Mouse (Mus musculus) liver, embryonic 16.5 days (tissue): Measurements from ENCODE around the gene Dennd2c. TPM values are rescaled to one million over a fixed set of nuclear protein-coding genes. Genes with fewer than 3 reads are reported as not detected.
"Not testable (repeated sequence)": the region's sequence is repeated elsewhere in the genome, so short reads cannot be mapped to it uniquely, and the experiment has no call there.

Experiments
- ATAC-seq: fragments of 200-750 bp; cut with Nextera tagmentation; 2 replicates; pipeline ENCODE4 v1.8.0; 2017; ENCODE audit warnings: low read depth, mild to moderate bottlenecking, moderate number of reproducible peaks, moderate library complexity
- H3K27ac ChIP-seq: fragments of 300-500 bp; sonication (generic); 2 replicates; pipeline ENCODE4 v1.5.1; 2014; ENCODE audit warnings: mild to moderate bottlenecking, low read length
- H3K27me3 ChIP-seq: fragments of 300-500 bp; sonication (generic); 2 replicates; pipeline ENCODE4 v1.6.1; 2014; ENCODE audit warnings: low read depth, low read length, mixed read lengths; ENCODE audit not compliant: control insufficient read depth, insufficient read depth
- H3K36me3 ChIP-seq: fragments of 300-500 bp; sonication (generic); 2 replicates; pipeline ENCODE4 v1.6.1; 2014; ENCODE audit warnings: mild to moderate bottlenecking; ENCODE audit not compliant: control insufficient read depth, insufficient read depth
- H3K4me1 ChIP-seq: fragments of 300-500 bp; sonication (generic); 2 replicates; pipeline ENCODE4 v1.6.1; 2014; ENCODE audit warnings: low read depth, low read length, mixed read lengths; ENCODE audit not compliant: control insufficient read depth
- H3K4me2 ChIP-seq: fragments of 300-500 bp; sonication (generic); 2 replicates; pipeline ENCODE4 v1.6.1; 2014; ENCODE audit warnings: low read depth, low read length, mixed read lengths
- H3K4me3 ChIP-seq: fragments of 300-500 bp; sonication (generic); 2 replicates; pipeline ENCODE4 v1.5.1; 2014; ENCODE audit warnings: low read depth, mild to moderate bottlenecking, low read length
- H3K9ac ChIP-seq: fragments of 300-500 bp; sonication (generic); 2 replicates; pipeline ENCODE4 v1.6.1; 2014; ENCODE audit warnings: low read depth, low read length
- H3K9me3 ChIP-seq: fragments of 300-500 bp; sonication (generic); replicated peaks from 2 replicates; pipeline ENCODE4 v1.6.1; 2016; ENCODE audit warnings: low read length; ENCODE audit not compliant: control insufficient read depth
- WGBS: fragments of 180-500 bp; shearing (Covaris S2); extraction: QIAGEN DNeasy Blood & Tissue Kit; methylation state at CpG from one replicate; pipeline ENCODE4 v1.1.7; 2014; ENCODE audit not compliant: insufficient replicate concordance; 5-methylcytosine and 5-hydroxymethylcytosine counted together
- polyA plus RNA-seq: library from polyadenylated mRNA; unstranded; fragments of >200 nt; fragmentation: Nextera tagmentation; extraction: Ambion mirVana; gene quantifications from 2 replicates; pipeline ENCODE4 v1.2.1, GENCODE M21; 2015

The Dennd2c gene
- polyA plus RNA-seq, 1 experiment from 2014 or later, result 7.8 TPM

DNA sequence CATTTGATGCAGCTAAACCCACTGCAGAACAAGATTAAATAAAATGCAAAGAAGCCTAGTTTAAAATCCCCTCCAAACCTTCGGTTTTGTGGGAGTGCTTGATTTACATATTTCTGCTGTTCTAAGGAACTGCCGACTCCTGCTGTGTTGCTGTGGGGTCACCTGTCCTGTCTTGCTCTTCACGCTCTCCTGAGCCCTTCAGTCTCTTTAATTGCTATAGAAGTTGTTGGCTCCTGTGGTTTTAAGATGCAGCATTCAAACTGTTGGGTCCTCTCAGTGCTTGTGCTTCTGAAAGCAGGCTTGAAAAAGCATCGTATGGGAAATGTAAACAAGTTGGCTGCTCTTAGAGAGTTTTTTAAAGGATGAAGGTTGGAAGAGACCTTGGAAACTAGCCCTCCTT lies 25.8 kb downstream of the Dennd2c start:
- Histone ChIP-seq H3K9ac (peak overlapping the region; percentile 22; the same call in 1 of the 2 replicates), H3K4me3 (no peak overlapping the region), H3K36me3 (peaks cover 15% of the 10 kb centered on the region), H3K4me1 (peaks cover 49% of the 10 kb centered on the region), H3K27ac (peak overlapping the region; percentile 99), H3K27me3 (no peaks in the 10 kb centered on the region), H3K9me3 (no peaks in the 10 kb centered on the region), H3K4me2 (peak overlapping the region; percentile 4; the same call in 1 of the 2 replicates)
- WGBS, result 60% methylated on average over 4 of the region's 4 CpGs
- no peak for ATAC-seq

DNA sequence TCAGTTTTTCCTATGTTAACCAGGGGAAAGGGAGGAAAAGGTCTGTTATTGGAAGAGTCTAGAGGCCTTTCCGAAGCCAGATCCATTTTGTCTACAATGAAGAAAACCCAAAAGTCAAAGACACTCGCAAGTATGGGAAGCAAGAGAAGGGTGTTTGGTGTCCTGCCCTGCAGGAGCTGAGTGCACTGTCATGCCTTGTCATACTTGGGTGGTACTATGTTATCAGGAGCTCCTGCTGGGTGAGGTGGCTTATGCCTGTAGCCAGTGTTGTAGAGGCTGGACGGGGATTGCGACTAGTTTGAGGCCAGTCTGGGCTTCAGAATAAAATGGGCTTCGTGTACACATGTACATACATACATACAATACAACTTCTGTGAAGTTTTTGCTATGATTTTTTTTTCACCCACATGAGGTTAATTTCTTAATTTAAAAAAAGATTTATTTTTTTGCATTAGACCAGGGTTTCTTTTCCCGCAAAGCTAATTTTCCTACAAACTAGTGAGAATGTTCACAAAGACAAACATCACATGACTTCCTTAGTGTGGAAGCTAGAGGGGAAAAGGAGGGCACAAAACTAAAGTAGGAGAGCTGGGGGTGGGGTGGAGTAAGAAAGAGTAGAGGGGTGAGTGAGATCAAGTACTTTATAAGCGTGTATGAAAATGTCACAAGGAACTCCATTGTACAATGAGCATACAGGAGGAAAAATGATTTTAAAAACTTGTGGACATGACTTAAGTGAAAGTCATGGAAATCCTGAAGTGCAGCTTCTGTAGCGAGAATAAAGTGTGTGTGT lies 27.2 kb downstream of the Dennd2c start:
- H3K27ac ChIP-seq, result peak overlapping the region; percentile 99
- H3K4me1 ChIP-seq, result peaks cover 44% of the 10 kb centered on the region
- WGBS, result 18% methylated on average over 8 of the region's 8 CpGs
- peak; percentile 96 for ATAC-seq
- no peaks in the 10 kb centered on the region for H3K9me3 ChIP-seq
- H3K36me3 ChIP-seq, result peaks cover 19% of the 10 kb centered on the region
- peak overlapping the region; percentile 62 for H3K4me3 ChIP-seq
- no peaks in the 10 kb centered on the region for H3K27me3 ChIP-seq
- peak overlapping the region; percentile 73 for H3K9ac ChIP-seq
- peak overlapping the region; percentile 64 for H3K4me2 ChIP-seq

DNA sequence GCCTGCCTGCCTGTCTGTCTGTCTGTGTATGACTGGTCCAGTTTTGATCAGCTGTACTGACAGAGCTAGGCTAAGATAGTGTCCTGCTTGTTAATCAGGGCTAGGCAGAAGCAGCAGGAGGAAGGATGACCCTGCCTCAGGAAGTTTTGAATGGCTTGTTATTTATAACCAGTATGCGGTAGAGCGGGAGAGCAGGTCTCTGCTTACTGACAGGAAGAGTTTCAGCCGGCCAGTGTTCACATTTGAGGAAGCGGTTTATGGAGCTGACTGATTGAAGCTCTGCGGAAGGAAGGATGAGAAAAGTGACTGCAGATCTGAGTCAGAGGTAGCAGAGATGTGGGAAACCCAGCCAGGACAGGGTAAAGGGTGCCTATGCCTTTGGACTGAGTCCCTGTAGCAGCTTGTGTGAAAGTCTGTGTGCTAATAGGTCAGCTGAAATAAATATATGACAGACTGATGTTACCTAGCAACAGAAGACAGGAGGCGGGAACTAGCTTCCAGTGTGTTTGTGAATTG lies 27.9 kb downstream of the Dennd2c start:
- Histone ChIP-seq H3K27ac (peak overlapping the region; percentile 99), H3K36me3 (peaks cover 19% of the 10 kb centered on the region), H3K4me3 (peak overlapping the region; percentile 62), H3K4me1 (peaks cover 44% of the 10 kb centered on the region), H3K9me3 (no peaks in the 10 kb centered on the region), H3K9ac (peak overlapping the region; percentile 73), H3K27me3 (no peaks in the 10 kb centered on the region), H3K4me2 (peak overlapping the region; percentile 64)
- ATAC-seq, result peak; percentile 91
- 19% methylated on average over 6 of the region's 6 CpGs for WGBS

DNA sequence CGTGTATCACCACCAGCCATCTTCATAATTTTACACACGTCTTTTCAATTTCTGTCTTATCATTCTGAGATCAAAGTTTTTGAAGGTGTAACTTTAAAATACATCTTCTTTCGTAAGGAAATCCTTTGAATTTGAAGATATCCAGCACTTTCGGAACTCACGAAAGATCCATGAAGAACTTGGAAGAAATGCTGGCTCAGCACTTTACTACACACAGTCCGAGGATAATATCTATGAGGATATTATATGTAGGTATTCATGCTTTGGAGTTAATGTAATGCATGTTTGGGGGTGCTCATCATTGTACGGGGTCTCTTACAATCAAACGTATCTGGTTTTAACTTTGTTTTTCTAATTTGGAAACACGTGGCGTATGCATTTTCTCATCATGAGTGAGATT lies 30.7 kb downstream of the Dennd2c start:
- peaks cover 32% of the 10 kb centered on the region for H3K4me1 ChIP-seq
- H3K27ac ChIP-seq, result no peak overlapping the region; the same call in 1 of the 2 replicates
- H3K36me3 ChIP-seq, result peaks cover 32% of the 10 kb centered on the region
- WGBS, result 89% methylated on average over 10 of the region's 10 CpGs
- peak overlapping the region; percentile 62 for H3K4me3 ChIP-seq
- H3K4me2 ChIP-seq, result peak overlapping the region; percentile 64; the same call in 1 of the 2 replicates
- H3K9ac ChIP-seq, result no peak overlapping the region
- ATAC-seq, result no peak
- no peaks in the 10 kb centered on the region for H3K27me3 ChIP-seq
- H3K9me3 ChIP-seq, result no peaks in the 10 kb centered on the region

DNA sequence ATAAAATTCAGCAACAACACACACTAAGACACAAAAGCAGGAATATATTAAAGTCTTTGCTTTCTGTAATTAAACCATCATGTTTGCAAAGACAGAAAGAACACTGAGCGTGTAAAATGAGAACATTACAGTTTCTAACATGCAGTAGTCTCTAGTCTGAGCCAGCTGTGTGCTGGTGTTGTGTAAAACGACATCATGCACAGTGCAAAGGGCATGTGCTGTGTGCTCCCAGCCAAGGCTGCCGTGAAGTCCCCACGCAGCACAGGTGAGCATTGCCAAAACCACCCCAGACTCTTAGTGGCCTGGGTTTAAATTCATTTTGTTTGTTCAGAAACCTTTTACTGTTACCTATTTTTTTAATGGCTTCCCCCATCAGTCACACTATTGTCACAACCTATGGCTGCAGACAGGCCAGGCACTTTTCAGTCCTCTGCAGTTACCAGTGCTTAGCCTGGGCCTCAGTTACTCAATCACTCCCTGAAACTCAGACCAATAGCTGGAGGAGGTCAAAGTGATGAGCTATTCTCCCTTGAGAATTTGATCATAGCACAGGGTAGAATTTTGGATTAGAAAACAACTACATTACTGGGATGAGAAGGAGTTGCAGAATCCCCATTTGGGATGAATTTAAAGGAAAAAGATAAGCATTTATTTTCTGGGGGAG lies 34.1 kb downstream of the Dennd2c start:
- no peak overlapping the region for H3K27ac ChIP-seq
- H3K9me3 ChIP-seq, result no peaks in the 10 kb centered on the region
- H3K4me3 ChIP-seq, result no peak overlapping the region
- H3K4me2 ChIP-seq, result no peak overlapping the region
- ATAC-seq, result no peak
- H3K36me3 ChIP-seq, result peaks cover 31% of the 10 kb centered on the region
- H3K27me3 ChIP-seq, result no peaks in the 10 kb centered on the region
- no peak overlapping the region for H3K9ac ChIP-seq
- 83% methylated on average over 4 of the region's 4 CpGs for WGBS
- peaks cover 31% of the 10 kb centered on the region for H3K4me1 ChIP-seq

DNA sequence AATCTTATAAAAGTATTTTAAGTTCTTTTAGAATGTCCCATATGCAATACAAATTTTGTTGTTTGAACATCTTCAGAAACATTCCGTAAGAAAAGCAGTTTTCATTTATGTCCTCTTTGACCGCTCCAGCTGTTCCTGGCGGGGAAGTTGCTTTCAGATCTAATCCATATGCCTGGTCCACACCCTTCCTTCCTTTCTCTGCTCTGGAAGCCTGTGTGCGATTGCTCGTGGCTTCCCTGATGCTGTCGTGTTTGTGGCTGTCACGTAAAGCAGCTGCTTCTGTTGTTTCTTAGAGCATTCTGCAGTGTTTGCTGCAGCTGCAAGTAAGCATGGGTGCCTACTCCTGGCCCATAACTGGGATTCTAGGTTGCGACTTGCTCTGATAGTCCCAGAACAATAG lies 36.6 kb downstream of the Dennd2c start:
- Histone ChIP-seq H3K36me3 (peaks cover 16% of the 10 kb centered on the region; the same call in 1 of the 2 replicates), H3K4me3 (no peak overlapping the region), H3K9ac (no peak overlapping the region; the same call in 1 of the 2 replicates), H3K9me3 (no peaks in the 10 kb centered on the region), H3K27me3 (no peaks in the 10 kb centered on the region), H3K4me1 (peaks cover 25% of the 10 kb centered on the region), H3K4me2 (peak overlapping the region; percentile 59), H3K27ac (peak overlapping the region; percentile 63; the same call in 1 of the 2 replicates)
- 0 out of 2 replicates have a peak, but pooled peaks have one; percentile 12 for ATAC-seq
- 32% methylated on average over 8 of the region's 8 CpGs for WGBS

DNA sequence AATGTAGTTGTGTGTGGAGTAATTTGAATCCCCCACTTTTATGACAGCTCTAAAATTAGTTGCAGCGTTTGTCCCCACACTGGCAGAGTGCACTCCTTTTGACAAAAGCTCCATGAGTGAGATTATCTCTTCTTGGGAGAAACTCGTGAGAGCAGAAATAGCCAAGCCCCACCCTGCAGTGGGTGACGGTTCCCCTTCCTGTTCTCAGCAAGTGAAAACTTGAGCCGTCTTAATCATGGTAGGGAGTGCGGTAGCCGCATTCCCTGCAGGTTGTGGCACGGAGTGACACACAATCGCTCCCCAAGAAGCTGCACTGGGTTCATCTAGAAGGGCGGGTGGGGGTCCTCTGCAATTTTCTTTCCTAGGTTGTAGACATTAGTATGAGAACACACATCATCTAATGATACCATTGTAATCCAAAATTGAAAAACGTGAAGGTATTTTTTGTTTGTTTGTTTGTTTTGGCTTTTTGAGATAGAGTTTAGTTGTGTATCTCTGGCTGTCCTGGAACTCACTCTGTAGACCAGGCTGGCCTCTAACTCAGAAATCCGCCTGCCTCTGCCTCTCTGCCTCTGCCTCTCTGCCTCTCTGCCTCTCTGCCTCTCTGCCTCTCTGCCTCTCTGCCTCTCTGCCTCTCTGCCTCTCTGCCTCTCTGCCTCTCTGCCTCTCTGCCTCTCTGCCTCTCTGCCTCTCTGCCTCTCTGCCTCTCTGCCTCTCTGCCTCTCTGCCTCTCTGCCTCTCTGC lies 37.9 kb downstream of the Dennd2c start:
- 13% methylated on average over 11 of the region's 11 CpGs for WGBS
- Histone ChIP-seq H3K4me1 (peaks cover 25% of the 10 kb centered on the region), H3K4me2 (peak overlapping the region; percentile 59), H3K27ac (peak overlapping the region; percentile 63), H3K9ac (peak overlapping the region; percentile 60), H3K36me3 (peaks cover 16% of the 10 kb centered on the region; the same call in 1 of the 2 replicates), H3K4me3 (peak overlapping the region; percentile 38)
- not testable (repeated sequence) for H3K9me3 ChIP-seq, H3K27me3 ChIP-seq
- ATAC-seq, result peak; percentile 83

DNA sequence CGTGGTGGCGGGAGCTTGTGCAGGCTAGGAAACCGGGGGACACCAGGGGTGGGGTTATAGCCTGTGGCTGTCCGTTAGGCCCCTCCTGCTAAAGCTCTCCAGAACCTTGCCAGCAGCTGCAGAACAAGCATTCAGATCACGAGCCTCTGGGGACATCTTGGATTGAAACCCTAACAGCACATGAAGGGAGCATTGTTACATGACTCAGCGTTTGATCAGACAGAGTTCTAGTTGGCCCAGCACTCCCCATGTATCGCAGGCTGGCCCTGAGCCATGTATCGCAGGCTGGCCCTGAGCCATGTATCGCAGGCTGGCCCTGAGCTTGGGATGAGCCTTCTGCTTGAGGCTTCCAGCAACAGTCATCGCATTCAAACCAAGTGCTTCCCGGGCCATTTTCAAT lies 38.9 kb downstream of the Dennd2c start:
- Histone ChIP-seq H3K4me1 (peaks cover 25% of the 10 kb centered on the region), H3K27ac (no peak overlapping the region), H3K36me3 (peaks cover 16% of the 10 kb centered on the region), H3K27me3 (no peaks in the 10 kb centered on the region), H3K9me3 (no peaks in the 10 kb centered on the region), H3K9ac (no peak overlapping the region), H3K4me3 (no peak overlapping the region), H3K4me2 (no peak overlapping the region)
- WGBS, result 80% methylated on average over 11 of the region's 11 CpGs
- peak; percentile 57 for ATAC-seq
